Comparison of ENCODE assay signal across 24 mouse cellular contexts in the genomic region with DNA sequence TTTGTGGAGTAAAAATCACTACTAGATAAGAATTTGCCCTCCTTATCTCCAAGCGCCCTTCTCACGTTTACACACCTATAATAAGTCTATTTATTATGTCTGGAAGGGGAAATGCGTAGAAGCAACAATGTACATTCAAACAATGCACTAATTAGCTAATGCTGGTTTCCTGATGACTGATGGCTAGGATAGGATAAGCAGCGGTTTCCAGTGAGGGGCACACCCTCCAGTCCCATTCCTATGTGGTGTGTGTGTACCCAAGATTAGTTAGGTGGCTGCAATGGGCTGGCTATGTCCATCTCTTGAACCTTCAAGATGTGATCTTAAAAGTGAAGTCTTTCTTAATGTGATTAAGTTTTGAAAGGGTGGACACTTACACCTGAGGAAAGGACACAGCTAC. TPM values are rescaled to one million over a fixed set of nuclear protein-coding genes. Genes with fewer than 3 reads are reported as not detected.
DNase-seq lines count a peak whose midpoint lies in the region; ATAC-seq lines count a peak whose summit lies in the region.
"Had no signal": no experiment of that assay in that cellular context is flagged by ENCODE, and none has a peak within 500 bp of the region (broad histone marks: within the 10 kb centered on the region; RNA-seq: fewer than 3 reads in every experiment).

No protein-coding gene starts in this region.

- DNase-seq in c-Kit-positive CD71-positive TER-119-negative erythroid progenitor cells, embryonic 14.5 days (ENCODE audit: low read depth): peak; percentile 59
- peak; percentile 49 for DNase-seq in lung, postnatal 10 days
- no peak for DNase-seq in spleen, adult 18-20 months
- no peak for DNase-seq in adrenal gland, adult 2 months
- DNase-seq: adrenal gland, postnatal 14 days; cerebellum, adult 11 months; cerebellum, adult 9-11 months; gastrocnemius, postnatal 10 days; lung, embryonic 14.5 days; midbrain, embryonic 14.5 days; right cerebral cortex, postnatal 14 days had no signal

- H3K9me3 ChIP-seq in liver, embryonic 12.5 days (replicated peaks): no peaks in the 10 kb centered on the region
- H3K9me3 ChIP-seq in midbrain, embryonic 16.5 days (replicated peaks; ENCODE audit: control insufficient read depth, low read length, poor library complexity, severe bottlenecking): no peaks in the 10 kb centered on the region
- H3K9me3 ChIP-seq: embryonic facial prominence, embryonic 15.5 days; kidney, embryonic 15.5 days; limb, embryonic 12.5 days; megakaryocyte, embryonic 14.5 days; neural tube, embryonic 12.5 days had no signal

- peak overlapping the region; percentile 0; the same call in 1 of the 2 replicates for H3K27ac ChIP-seq in liver, embryonic 12.5 days
- H3K27ac ChIP-seq in midbrain, embryonic 16.5 days (ENCODE audit: low read length): no peak overlapping the region
- H3K27ac ChIP-seq: embryonic facial prominence, embryonic 15.5 days; hindbrain, postnatal 0 days; kidney, embryonic 15.5 days; limb, embryonic 12.5 days; neural tube, embryonic 12.5 days had no signal

- H3K27me3 ChIP-seq in liver, embryonic 12.5 days (replicated peaks): no peaks in the 10 kb centered on the region
- H3K27me3 ChIP-seq in midbrain, embryonic 16.5 days (ENCODE audit: control insufficient read depth, insufficient read depth, low read depth, low read length): no peaks in the 10 kb centered on the region
- H3K27me3 ChIP-seq: embryonic facial prominence, embryonic 15.5 days; kidney, embryonic 15.5 days; limb, embryonic 12.5 days; megakaryocyte, embryonic 14.5 days; neural tube, embryonic 12.5 days had no signal

- 33% methylated on average over 4 of the region's 4 CpGs for WGBS in liver, embryonic 12.5 days (ENCODE audit: insufficient replicate concordance)
- WGBS in midbrain, embryonic 16.5 days: 88% methylated on average over 4 of the region's 4 CpGs

- peaks cover 12% of the 10 kb centered on the region for H3K36me3 ChIP-seq in liver, embryonic 12.5 days
- H3K36me3 ChIP-seq in midbrain, embryonic 16.5 days (ENCODE audit: control insufficient read depth, insufficient read depth, low read length): peaks cover 2% of the 10 kb centered on the region
- H3K36me3 ChIP-seq: neural tube, embryonic 12.5 days had no signal

- H3K4me3 ChIP-seq in liver, embryonic 12.5 days: no peak overlapping the region
- H3K4me3 ChIP-seq in midbrain, embryonic 16.5 days (ENCODE audit: low read depth, low read length): no peak overlapping the region
- H3K4me3 ChIP-seq: embryonic facial prominence, embryonic 15.5 days; kidney, embryonic 15.5 days; limb, embryonic 12.5 days; megakaryocyte, embryonic 14.5 days; neural tube, embryonic 12.5 days had no signal

- ATAC-seq in liver, embryonic 12.5 days: peak; percentile 95
- ATAC-seq in megakaryocyte-erythroid progenitor cell, adult 5-6 weeks (replicated peaks; ENCODE audit: low FRiP score, low TSS enrichment, poor library complexity, severe bottlenecking): peak; percentile 99
- no peak for ATAC-seq in midbrain, embryonic 16.5 days
- ATAC-seq: forebrain, embryonic 14.5 days; hindbrain, postnatal 0 days; intestine, embryonic 16.5 days had no signal

- H3K9ac ChIP-seq in liver, embryonic 12.5 days: no peak overlapping the region
- no peak overlapping the region for H3K9ac ChIP-seq in midbrain, embryonic 16.5 days (ENCODE audit: low read depth, low read length)
- H3K9ac ChIP-seq: embryonic facial prominence, embryonic 15.5 days; kidney, embryonic 15.5 days; limb, embryonic 12.5 days; lung, embryonic 14.5 days; neural tube, embryonic 12.5 days had no signal

- peak overlapping the region; percentile 42 for H3K4me2 ChIP-seq in liver, embryonic 12.5 days
- H3K4me2 ChIP-seq in midbrain, embryonic 16.5 days (ENCODE audit: low read length): no peak overlapping the region
- H3K4me2 ChIP-seq: embryonic facial prominence, embryonic 15.5 days; heart, embryonic 11.5 days; kidney, embryonic 15.5 days; limb, embryonic 12.5 days; lung, embryonic 14.5 days; neural tube, embryonic 12.5 days had no signal

- peaks cover 30% of the 10 kb centered on the region for H3K4me1 ChIP-seq in liver, embryonic 12.5 days
- H3K4me1 ChIP-seq in midbrain, embryonic 16.5 days (ENCODE audit: control insufficient read depth, insufficient read depth, low read length): no peaks in the 10 kb centered on the region
- H3K4me1 ChIP-seq: embryonic facial prominence, embryonic 15.5 days; kidney, embryonic 15.5 days; limb, embryonic 12.5 days; neural tube, embryonic 12.5 days had no signal

RNA-seq across cellular contexts. Expression of a gene that starts 22.5 kb away (rescaled TPM):
- 57.7 and 59.6 TPM in 2 replicates for polyA plus RNA-seq in liver, embryonic 12.5 days (2016; fragmentation: Nextera tagmentation; extraction: Ambion mirVana)
- total RNA-seq in megakaryocyte-erythroid progenitor cell, adult 5-6 weeks (2014; fragmentation: Nextera tagmentation): 20.8 and 47.5 TPM in 2 replicates
- 27.3 and 29.3 TPM in 2 replicates for total RNA-seq in megakaryocyte-erythroid progenitor cell, adult 5-6 weeks (2017)
- polyA plus RNA-seq in midbrain, embryonic 16.5 days (2015; fragmentation: Nextera tagmentation; extraction: Ambion mirVana): 45.7 and 55.2 TPM in 2 replicates
- total RNA-seq in adrenal gland, adult 2 months (2021): 10 to 100 TPM; 19.6 to 22.3 TPM
- 8.9 and 11.7 TPM in 2 replicates for polyA plus RNA-seq in adrenal gland, adult 2 months (2012; rRNA removed)

RNA-seq across cellular contexts. Expression of a gene that starts 30.8 kb away (rescaled TPM):
- polyA plus RNA-seq in liver, embryonic 12.5 days (2016; fragmentation: Nextera tagmentation; extraction: Ambion mirVana): 3.7 and 4.0 TPM in 2 replicates
- total RNA-seq in megakaryocyte-erythroid progenitor cell, adult 5-6 weeks (2014; fragmentation: Nextera tagmentation): 14.1 and 19.4 TPM in 2 replicates
- total RNA-seq in megakaryocyte-erythroid progenitor cell, adult 5-6 weeks (2017): 4.4 and 5.3 TPM in 2 replicates
- 1.1 and 1.4 TPM in 2 replicates for polyA plus RNA-seq in midbrain, embryonic 16.5 days (2015; fragmentation: Nextera tagmentation; extraction: Ambion mirVana)
- total RNA-seq in adrenal gland, adult 2 months (2021): 1 to 10 TPM; 3.2 to 4.8 TPM
- 1.4 and 1.6 TPM in 2 replicates for polyA plus RNA-seq in adrenal gland, adult 2 months (2012; rRNA removed)

RNA-seq across cellular contexts. Expression of a gene that starts 31.1 kb away (rescaled TPM):
- polyA plus RNA-seq in liver, embryonic 12.5 days (2016; fragmentation: Nextera tagmentation; extraction: Ambion mirVana): 12.4 and 14.2 TPM in 2 replicates
- 25.5 and 29.3 TPM in 2 replicates for total RNA-seq in megakaryocyte-erythroid progenitor cell, adult 5-6 weeks (2014; fragmentation: Nextera tagmentation)
- total RNA-seq in megakaryocyte-erythroid progenitor cell, adult 5-6 weeks (2017): 15.7 and 24.0 TPM in 2 replicates
- 29.5 and 34.2 TPM in 2 replicates for polyA plus RNA-seq in midbrain, embryonic 16.5 days (2015; fragmentation: Nextera tagmentation; extraction: Ambion mirVana)
- 10 to 100 TPM; 32.2 to 44.4 TPM for total RNA-seq in adrenal gland, adult 2 months (2021)
- polyA plus RNA-seq in adrenal gland, adult 2 months (2012; rRNA removed): 7.3 and 9.2 TPM in 2 replicates

RNA-seq across cellular contexts. Expression of a gene that starts 47.6 kb away (rescaled TPM):
- 9.8 and 10.4 TPM in 2 replicates for polyA plus RNA-seq in liver, embryonic 12.5 days (2016; fragmentation: Nextera tagmentation; extraction: Ambion mirVana)
- total RNA-seq in megakaryocyte-erythroid progenitor cell, adult 5-6 weeks (2014; fragmentation: Nextera tagmentation): 8.5 and 10.1 TPM in 2 replicates
- 4.8 and 10.1 TPM in 2 replicates for total RNA-seq in megakaryocyte-erythroid progenitor cell, adult 5-6 weeks (2017)
- 7.0 and 7.4 TPM in 2 replicates for polyA plus RNA-seq in midbrain, embryonic 16.5 days (2015; fragmentation: Nextera tagmentation; extraction: Ambion mirVana)
- 10 to 100 TPM; 26.8 to 27.2 TPM for total RNA-seq in adrenal gland, adult 2 months (2021)
- 6.4 and 8.0 TPM in 2 replicates for polyA plus RNA-seq in adrenal gland, adult 2 months (2012; rRNA removed)
- polyA plus RNA-seq: C2C12 had no signal

Comparison
In these comparisons a context has a peak if more than half of its experiments do, and no peak if none do; other contexts are left out.
1. DNase-seq: peak in c-Kit-positive CD71-positive TER-119-negative erythroid progenitor cells, embryonic 14.5 days (single experiment) and lung, postnatal 10 days (single experiment); none in spleen, adult 18-20 months (0 of 2) and adrenal gland, adult 2 months (single experiment).